Mouse (Mus musculus) WW6 (cell line): ENCODE results near the gene Mdm2.

ENCODE experiments used
- DNase-seq: peaks from one replicate; pipeline ENCODE4 v3.0.0-alpha.2; 2013; ENCODE audit warnings: low read depth, low spot score

Gene Mdm2

GRCm38 (mm10) chr10:117682858-117683733, 27.5 kb downstream of the Mdm2 start:
- DNase-seq, result no peak

DNA sequence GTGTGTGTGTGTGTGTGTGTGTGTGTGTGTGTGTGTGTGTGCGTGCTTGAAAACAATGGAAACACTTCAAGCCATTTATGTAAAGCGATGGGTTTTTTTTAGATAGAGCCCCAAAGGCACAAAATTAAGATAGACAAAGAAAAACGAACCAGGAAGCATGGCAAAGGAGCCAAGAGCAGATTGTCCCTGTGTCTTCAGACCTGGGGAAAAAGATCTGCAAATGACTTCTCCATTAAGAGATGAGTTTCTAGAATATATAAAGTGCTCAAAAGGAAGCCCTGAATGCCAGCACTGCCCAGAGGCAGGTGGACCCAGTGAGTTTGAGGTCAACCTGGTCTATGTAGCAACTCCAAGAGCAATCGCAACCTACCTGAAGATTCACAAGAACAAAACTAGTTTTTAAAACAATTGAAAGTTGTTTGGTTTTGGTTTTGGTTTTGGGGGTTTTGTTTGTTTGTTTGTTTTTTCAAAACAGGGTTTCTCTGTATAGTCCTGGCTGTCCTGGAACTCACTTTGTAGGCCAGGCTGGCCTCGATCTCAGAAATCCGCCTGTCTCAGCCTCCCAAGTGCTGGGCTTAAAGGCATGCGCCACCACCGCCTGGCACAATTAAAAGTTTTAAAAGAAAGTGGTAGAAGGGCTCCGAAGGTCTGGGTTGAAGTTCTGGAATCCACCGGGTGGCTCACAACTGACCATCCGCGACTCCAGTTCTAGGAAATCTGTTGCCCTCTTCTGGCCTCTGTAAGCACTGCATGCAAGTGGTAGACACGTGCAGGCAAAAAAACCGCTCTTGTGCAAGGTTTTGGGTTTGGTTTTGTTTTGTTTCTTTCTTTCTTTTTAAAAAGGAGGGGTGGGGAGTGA, 28.3 kb downstream of the Mdm2 start:
- peak; percentile 57 for DNase-seq

DNA sequence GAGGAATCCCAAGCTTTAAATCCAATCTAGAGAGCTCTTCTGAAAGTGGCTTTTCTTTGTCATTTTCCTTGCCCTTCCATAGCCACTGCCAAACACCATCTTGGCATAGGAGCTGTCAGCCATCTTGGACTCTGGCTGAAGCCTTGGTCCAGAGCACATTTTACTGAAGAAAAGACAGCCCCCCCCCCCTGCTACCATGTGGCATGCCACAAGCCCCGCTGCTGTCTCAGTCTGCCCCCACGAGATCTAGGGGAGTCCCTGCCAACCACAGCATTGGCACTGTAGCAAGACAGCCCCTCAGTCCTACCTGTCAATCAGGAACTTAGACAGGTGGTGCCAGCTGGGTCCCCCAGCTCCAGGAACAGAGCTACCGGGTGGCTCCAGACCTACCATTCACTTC, 29.0 kb downstream of the Mdm2 start:
- no peak for DNase-seq

DNA sequence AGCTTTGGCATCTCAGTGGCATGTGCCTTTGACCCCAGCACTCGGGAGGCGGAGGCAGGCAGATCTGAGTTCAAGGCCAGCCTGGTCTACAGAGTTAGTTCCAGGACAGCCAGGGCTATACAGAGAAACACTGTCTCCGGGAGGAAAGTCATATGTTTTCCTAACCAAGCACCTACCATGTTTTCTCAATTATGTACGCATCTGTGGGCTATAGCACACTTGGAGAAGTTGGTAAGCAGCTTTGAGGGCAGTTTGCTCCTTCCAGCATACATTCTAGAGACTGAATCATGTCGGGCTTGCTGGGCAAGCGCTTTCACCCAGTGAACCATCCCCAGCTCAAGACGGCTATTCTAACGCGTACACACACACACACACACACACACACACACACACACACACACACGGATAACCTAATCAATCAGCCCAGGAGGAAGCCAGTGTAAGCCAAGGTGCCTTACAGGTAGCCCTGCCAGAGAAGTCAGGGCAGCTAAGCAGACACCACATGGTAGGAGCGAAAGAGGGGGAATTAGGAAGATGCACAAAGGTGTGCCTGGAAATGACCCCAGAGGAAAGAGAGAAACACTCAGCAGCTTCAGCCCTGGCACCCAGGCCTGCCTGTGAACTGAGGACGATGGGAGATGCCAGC, 29.6 kb downstream of the Mdm2 start:
- DNase-seq, result no peak

DNA sequence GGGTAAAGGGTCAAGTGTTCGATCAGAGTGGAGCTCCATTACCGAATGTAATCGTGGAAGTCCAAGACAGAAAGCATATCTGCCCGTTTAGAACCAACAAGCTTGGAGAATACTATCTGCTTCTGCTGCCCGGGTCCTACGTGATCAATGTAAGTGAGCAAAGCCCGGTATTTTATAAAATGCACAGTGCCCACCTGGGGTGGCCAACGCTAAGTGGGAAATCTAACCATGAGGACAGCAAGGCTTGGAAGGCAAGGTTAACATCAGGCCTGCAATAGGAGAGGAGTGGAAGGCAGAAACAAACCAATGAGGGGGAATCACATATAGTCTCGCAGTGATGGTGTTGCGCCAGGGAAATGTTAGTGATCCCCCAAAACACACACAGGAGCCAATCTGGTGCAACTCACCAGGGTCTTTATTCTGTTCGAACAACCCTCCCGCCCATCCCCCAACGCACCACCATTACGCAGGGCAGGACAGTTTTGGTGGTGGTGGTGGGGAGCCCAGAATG, 30.5 kb downstream of the Mdm2 start:
- no peak for DNase-seq

GRCm38 (mm10) chr10:117679029-117679686, 31.4 kb downstream of the Mdm2 start:
- no peak for DNase-seq

GRCm38 (mm10) chr10:117678357-117678756, 32.2 kb downstream of the Mdm2 start:
- no peak for DNase-seq

DNA sequence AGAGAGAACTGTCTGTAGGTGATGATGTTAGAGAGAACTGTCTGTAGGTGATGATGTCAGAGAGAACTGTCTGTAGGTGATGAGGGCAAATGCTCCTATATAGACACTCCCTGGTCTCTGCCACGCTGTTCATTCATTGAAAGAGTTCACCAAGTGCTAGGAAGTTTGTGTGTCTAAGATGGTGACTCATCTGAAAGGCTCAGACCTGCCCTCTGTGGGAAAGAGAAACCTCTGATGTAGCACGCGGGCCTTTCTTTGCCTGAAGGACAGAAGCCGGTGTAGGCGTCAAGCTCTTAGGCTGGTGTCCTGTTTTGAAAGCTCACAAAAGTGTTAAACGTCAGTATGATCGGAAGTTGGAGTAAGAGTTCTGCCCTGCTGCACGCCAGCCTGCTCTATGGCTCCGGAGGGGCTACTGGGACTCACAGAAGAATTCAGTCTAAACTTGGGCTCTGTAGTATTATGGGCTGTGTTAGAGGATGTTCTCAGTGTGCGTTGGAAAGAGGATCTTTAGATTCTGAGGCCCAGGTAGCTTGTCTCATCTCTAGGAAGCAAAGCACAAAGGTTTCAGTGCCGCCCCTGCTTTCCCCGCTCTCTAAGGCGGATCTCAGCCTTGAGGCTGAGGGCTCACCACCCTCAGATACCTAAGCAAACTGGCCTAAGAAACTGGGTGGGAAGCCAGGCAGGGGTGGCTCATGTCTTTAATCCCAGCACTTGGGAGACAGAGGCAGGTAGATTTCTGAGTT, 32.9 kb downstream of the Mdm2 start:
- DNase-seq, result no peak

DNA sequence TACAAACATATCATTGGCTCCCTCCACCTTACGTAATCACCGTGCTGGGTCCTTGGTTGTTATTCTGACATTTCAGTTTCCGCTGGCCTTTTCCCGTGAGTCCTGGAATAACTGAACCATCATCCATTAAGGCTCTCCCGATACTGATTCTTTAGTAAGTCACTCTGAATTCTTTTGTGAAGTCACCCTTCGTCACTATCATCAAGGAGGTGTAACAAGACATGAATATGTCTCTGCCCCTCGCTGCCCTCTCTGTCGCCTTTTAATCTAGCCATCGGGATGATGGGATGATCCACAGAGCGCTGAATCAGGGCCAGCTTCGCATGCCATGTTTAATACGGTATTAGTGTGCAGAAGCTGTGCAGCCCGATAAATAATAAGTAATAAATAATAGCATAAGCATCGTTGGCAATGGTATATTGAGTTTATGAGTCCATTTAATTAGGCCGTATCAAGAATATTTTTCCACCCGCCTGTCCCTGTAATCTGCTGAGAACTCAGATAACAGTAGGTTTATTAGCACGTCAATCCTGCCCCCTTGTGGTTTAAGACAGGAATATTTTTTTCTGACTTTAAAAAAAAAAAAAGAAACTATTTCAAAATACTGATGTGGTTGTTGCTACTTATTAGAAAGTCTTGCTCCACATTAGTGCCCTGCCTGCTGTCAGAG, 33.8 kb downstream of the Mdm2 start:
- DNase-seq, result no peak

DNA sequence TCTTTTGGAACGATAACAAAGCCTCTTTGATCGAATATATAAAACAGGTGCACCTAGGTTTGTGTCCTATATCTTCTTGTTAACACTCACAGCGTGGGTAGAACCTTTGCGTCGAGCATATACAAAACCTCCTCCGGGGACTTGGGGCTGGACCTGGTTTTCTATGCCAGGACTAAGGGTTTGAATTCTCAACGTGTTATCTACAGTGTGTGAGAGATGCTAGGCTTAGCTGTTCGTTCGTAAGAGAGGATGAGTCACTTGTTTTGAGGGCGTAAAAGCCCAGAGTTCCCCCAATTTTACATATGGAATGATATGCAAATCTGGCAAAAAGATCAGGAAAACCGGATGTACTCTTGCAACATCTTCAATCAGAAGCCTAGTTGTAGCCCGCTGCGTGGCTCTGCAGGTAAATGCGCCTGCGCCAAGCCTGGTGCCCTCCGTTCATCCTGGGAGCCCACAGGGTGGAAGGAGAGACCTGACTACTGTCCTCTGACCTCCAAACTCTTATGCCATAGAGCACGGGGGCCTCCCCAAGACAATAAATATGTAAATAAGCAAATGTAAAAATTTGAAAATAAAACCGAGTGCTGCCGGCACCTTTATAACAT, 34.4 kb downstream of the Mdm2 start:
- DNase-seq, result no peak

GRCm38 (mm10) chr10:117675096-117676035, 35.2 kb downstream of the Mdm2 start:
- no peak for DNase-seq

- DNase-seq, result no peak
Measured at GRCm38 (mm10) chr10:117674359-117675019, 36.1 kb downstream of the Mdm2 start.

GRCm38 (mm10) chr10:117673913-117674312, 36.6 kb downstream of the Mdm2 start:
- DNase-seq, result no peak

DNA sequence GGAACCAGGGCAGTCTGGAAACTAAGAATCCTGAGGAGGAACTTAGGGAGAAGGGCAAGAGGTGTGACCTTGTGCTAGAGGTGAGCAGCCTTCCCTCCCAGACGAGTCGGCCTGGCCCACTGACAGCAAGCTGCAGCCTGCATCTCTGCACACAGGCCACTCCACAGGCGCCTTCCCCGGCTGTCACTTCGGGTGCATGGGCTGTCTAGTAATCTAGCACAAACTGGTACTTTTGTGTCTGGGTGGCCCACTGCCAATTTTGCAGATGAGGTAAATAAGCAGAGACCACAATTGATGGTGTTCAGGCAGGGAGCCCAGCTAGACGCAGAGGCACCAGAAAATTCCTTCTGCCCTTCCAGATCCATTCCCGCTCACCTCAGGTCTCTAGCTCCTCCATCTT, 37.9 kb downstream of the Mdm2 start:
- no peak for DNase-seq

DNA sequence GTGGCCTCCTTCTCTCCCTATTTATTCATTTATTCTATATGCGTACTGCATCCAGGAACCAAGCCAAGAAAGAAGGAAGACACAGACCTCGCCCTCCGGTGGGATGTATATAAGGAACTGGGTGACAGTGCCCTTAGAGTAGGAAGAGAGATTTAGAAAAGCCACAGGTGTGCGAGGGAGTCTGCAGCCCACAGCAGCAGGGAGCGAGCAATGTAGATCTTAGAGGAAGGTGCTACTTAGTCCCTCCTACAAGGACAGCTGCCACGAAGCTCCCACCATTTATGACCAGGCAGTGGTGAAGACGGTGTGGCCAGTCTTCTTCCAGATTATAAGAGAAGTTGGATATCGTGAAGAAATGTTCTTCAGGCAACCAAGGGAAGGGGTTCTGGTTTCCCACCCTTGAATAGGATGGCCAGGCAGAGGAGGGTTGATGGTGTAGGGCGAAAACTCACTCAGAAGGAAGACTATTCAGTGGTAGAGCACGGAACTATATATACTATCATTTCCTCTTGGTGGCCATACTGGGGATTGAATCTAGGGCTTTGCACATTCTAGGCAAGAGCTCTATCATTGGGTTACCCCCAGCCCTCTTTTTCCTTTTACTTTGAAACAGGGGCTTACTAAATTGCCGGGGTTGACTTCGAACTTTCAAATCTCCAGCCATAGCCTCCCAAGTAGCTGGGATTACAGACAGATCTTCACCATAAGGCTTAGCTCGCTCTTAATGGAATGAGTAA, 38.5 kb downstream of the Mdm2 start:
- no peak for DNase-seq

DNA sequence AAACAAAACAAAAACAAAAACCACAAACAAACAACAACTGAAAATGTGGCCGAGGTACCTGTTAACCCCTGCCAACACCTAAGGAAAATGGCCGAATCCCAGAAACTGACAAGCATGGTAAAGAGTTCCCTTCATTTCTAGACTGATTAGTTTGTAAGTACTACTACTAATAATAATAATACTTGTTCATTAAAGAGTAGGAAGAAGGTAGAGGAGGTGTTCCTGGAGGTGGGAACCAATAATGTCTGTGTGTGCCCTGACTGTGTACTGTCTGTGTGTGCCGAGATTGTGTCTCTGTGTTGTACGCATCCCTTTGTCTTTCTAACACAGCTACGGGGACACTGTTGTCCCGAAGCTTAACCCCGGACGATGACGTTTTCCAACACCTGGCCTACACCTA, 39.3 kb downstream of the Mdm2 start:
- no peak for DNase-seq

DNA sequence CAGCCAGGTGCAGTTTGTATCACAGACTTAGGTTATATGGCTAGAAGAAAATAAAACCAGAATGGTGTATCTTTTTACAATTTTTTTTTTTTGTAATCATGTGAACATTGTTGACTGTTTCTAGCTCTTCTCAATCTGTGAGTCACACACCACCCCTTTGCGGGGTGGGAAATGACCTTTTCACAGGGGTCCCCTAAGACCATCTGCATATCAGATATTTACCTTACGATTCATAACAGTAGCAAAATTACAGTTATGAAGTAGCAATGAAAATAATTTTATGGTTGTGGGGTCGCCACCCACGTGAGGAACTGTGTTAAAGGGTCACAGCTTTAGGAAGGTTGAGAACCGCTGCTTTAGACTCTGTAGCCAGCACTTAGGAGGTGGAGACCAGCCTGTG, 39.8 kb downstream of the Mdm2 start:
- no peak for DNase-seq
